Mouse (Mus musculus): ENCODE measurements around the gene Cbr1.

DNA sequence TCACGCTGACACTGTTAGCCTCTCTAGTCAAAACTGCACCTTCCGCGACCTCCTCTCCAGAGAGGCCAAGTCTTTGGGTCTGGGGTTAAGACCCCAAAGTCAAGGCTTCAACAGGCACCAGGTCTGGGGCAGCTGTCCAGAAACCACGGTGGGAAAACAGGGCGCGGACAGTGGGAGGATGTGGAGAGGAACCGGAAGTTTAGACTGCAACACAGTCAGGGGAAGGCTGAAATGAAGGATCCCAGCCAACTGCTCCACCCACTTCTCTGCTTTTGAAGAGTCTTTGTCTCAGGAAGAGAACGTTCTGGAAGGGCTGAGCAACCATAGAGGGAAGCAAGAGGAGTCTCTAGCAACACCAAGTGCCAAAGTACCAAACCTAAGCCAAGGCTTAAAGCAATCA is 48.0 kb upstream of the Cbr1 start:
- TF ChIP-seq CTCF (IDR thresholded peaks at IDR 0.05; ENCODE audit: low read depth) (no peak), EP300 (IDR thresholded peaks at IDR 0.05; ENCODE audit: low read depth) (no peak)
